Mouse (Mus musculus): ENCODE results near the gene Spata31d1d.
"Not testable (repeated sequence)": the region's sequence is repeated elsewhere in the genome, so short reads cannot be mapped to it uniquely, and the experiment has no call there.

Gene Spata31d1d

DNA sequence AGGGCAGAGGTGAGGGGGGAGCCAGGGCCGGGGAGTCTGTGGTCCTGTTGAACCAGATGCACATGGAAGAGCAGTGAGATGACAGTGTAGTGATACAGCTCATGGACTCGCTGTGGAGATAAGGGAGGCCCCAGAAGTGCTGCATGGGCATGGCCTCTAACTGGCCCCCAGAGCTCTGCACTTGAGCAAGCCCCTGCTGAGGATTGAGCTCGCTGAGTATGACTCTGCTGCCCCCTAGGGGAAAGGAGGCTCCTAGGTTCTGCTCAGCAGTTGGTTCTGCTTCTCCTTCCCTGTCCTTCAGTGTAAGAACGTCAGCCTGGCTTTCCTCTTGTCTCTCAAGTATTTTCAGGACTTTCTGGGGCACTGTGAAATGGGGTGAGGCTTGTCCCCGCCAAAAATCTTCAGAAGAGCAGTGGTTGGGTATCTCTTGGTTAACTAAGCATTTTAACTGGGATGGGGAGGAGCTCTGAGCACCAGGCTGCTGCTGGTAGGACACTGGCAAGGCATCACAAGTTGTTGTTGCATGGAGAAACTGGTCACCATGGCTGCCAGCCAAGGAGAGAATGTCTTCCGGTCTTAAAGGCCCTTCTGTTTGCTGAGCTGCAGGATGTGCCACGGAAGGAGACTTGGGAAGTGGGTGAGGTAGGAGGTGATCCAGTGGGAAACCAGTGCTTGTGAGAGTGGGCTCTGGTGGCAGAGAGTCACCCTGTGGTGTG is 3.0 kb downstream of the Spata31d1d start:
- DNase-seq (ENCODE audit: low read depth, low spot score) = peak; percentile 87

DNA sequence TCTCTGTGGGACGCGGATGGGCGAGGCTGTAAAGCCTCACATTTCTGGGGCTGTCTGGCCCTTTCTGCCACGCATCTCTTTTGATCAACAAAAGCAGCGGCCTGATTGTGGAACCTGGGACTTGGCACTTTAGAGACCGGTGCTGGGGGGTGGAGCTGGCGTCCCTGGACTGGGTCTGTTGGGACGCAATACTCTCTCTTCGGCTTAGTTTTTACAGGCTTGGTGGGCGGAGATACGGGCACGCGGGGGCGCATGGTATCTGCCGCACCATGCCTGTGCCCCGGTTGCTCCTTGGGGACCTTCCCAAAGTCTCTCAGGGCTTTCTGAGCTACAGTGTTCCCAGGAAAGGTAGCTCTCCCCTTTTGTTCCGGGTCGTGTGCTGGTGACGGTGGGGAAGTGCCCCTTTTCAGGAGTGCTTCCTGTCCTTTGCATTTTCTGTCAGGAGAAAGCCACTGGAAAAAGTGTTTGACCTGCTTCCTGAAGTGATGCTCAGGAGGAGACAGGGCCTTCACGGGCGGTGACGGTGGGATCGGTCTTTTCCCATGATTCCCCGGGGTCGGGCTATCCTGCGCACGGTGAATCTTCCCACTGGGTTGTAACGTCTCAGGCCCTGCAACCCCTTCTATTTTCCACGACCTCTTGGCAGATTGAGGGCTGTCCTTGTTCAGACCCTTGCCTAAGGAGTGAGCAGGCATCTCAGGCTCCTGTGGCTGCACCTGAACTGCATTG is 5.2 kb downstream of the Spata31d1d start:
- DNase-seq (ENCODE audit: low read depth, low spot score) = peak; percentile 69

DNA sequence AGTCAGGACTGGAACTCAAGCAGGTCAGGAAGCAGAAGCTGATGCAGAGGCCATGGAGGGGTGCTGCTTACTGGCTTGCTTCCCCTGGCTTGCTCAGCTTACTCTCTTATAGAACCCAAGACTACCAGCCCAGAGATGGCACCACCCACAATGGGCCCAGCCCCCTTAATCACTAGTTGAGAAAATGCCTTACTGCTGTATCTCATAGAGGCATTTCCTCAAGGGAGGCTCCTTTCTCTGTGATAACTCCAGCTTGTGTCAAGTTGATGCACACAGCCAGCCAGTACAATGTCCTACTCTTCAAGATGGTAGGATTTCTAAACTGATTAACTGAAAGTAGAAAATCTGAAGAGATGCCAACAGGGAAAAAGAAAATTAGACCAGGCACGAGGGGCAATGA is 9.5 kb downstream of the Spata31d1d start:
- not testable (repeated sequence) for DNase-seq (ENCODE audit: low read depth, low spot score)

DNA sequence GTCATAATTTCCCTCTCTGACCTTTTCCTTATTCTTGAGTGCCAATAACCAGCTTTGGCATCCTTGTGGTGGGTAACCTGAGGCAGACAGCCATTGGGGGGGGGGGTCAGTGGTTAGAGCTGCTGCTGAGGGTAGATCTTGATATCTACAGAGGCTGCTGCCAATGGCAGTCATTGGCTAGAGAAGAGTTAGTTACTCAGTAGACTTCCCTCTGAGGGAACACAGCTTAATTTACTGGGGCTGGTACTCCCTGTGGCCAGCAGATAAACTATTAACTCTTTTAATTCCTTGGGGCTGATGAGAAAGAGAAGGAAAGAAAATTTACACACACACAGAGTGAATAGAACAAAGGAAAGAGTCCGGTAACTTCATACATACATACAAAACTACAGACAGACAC is 12.1 kb downstream of the Spata31d1d start:
- no peak for DNase-seq (ENCODE audit: low read depth, low spot score)

DNA sequence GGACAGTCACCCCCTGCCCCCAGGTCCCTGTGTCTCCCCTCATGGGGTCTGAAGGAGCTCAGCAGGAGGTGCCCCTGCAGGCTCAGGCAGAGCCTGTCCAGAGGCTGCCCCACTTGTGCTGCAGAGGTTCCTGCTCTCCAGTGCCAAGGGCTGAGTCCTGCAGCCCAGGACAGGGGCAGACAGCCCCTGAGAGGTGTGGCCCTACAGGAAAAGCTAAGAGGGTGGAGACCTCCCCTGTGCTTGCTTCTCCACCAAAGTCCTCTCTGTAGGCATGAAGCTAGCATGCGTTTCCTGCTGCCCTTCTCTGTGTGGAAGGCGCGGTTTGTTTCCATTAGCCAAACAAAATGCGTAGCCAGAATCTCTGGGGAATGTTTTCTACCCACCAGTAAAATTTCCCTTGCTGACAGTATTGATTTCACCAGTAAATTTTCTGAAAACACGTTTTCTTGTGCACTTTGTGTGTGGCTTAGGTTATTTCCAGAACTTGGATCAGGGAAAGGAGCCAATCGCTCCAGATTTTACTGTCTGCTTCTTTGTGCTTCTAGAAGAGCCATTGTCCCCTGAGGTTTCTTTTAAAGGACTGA is 12.6 kb downstream of the Spata31d1d start:
- DNase-seq (ENCODE audit: low read depth, low spot score) = not testable (repeated sequence)

DNA sequence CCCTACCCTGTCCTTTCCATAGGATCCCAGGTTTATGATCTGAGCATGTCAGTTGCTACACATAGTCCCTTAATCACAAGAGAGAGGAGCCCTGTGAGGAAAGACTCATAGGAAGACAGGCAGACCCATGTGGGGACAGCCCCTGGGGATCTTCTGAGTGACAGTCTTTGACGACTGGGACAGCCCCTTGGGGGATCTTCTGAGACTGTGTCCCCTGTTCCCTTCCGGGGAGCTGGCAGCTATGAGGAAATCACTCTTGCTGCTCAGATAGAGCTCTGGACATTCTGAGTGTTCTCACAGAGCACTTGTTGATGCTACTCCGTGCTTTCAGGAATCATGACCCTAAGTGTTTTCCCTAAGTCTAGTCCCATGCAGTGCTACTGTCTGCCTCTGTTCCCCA is 17.8 kb downstream of the Spata31d1d start:
- DNase-seq (ENCODE audit: low read depth, low spot score) = no peak

DNA sequence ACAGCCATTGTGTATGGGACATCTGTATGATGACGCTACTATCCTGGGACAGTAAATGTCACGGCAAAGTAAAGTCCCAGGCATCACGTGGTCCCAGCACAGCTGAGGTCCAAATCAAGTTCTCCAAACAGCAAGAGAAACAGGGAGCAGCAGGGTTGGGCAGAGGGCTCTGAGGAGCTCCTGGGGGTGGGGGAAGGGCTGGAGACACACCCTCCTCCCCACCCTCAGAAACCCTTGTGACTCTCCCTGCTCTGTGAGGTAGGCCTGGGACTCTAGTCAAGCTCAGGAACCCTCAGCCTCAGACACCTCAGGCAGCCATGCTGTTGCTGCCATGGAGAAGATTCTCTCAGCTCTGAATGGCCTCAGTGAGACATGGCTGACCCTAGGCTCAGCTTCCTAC is 19.6 kb downstream of the Spata31d1d start, which contains the start of gene Spata31d1b:
Gene Spata31d1b (plus strand): TSS at position 301 of the 400 bp plus-strand sequence.
- peak; percentile 37 for DNase-seq (ENCODE audit: low read depth, low spot score)

DNA sequence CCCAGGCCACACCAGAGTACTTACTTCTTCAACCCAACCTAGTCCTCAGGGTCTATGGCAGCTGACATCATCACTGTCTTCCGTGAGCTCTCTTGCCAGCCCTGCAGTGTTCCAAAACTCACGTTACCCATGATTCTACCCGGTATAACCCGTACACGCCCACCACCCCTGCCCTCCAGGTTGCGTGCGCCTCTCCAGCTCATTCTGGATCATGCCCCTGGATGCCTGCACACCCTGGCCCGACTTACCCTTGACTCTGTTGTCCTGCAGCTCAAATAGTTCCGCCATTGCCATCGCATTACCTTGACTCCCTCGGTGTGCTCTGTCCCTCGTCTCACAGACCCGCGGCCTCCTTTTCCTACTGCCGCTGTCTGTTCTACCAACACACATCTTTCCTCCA is 21.3 kb downstream of the Spata31d1d start, which contains the start of gene Spata31d1a:
Gene Spata31d1a (minus strand): TSS at position 101 of the 400 bp plus-strand sequence.
- peak; percentile 42 for DNase-seq (ENCODE audit: low read depth, low spot score)

DNA sequence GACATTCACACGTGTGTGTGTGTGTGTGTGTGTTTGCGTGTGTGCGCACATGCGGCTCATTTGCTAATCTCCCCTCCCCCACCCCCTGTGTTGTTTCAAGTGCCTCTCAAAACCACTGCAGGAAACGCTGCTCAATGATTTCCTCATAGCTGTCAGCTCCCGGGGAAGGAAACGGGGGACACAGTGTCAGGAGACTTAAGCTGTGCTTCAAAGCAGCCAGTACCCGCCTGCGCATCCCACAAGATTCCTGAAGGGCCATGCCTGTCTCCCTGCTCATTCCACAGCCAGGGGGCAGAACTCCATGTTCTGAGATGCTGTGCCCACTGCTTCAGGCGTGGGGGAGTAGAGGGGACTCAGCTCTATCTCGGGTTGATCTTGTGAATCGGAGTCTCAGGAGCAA is 27.0 kb downstream of the Spata31d1d start:
- peak; percentile 48 for DNase-seq (ENCODE audit: low read depth, low spot score)

DNA sequence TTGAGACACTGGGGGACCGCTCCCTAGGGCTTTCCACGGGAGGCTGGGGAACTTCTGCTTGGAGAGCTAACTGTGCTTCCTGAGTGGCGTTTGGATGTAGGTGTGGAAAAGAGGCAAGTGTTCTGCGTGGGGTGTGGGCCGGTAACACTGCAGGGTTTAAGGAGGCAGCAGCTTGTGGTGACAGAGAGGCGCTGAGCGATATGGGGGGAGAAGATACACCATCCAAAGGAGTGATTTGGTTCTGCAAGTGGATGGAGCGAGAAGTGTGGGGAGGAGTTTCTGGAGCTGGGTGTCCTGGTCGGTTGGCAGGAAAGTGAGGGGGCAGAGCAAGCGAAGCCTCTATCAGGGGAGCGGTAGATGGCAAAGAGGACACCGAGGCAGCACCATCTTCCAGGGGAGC is 28.0 kb downstream of the Spata31d1d start:
- DNase-seq (ENCODE audit: low read depth, low spot score) = no peak

DNA sequence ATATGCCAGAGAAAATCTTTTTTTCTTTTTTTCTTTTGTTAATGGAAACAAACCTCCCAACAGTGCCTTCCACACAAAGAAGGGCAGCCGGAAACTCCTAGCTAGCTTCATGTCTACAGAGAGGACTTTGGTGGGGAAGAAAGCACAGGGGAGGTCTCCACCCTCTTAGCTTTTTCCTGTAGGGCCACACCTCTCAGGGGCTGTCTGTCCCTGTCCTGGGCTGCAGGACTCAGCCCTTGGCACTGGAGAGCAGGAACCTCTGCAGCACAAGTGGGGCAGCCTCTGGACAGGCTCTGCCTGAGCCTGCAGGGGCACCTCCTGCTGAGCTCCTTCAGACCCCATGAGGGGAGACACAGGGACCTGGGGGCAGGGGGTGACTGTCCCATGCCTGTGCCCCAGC is 31.4 kb downstream of the Spata31d1d start:
- DNase-seq (ENCODE audit: low read depth, low spot score) = not testable (repeated sequence)

DNA sequence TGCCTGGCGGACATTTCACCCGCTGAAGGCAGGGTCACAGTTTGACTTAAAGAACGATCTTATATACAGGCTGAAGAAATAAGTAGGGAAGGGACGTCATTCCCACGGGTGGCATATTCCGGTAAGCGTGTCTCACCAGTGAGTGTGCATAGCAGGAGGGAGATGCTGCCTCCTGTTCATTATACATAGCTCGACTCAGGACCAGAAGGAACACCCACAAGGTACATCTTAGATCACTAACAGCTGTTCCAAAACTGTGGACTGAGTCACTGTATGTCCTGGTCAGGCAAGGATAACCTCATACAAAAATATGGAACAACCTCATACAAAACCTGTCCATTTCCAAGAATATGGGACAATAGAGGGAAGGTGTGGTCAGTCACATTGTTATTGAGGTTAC is 32.4 kb downstream of the Spata31d1d start:
- no peak for DNase-seq (ENCODE audit: low read depth, low spot score)

DNA sequence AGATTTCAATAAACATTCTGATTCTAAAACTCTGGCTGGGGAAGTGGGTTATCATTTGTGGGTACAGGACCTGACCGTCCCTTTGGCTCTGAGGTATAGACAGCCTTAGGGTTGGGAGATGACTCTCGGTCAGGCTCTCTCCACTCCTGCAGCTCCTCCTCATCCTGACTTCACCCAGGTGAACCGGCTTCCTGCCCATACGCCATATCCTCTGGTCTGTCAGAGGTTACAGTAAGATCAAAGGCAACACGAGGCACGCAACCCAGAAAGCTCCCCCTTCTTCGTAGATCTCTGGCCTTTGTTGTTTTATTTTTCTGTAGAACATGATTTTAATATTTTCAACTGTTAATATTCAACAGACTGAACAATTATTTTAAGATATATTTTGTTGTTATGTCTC is 35.8 kb downstream of the Spata31d1d start:
- DNase-seq (ENCODE audit: low read depth, low spot score) = no peak

DNA sequence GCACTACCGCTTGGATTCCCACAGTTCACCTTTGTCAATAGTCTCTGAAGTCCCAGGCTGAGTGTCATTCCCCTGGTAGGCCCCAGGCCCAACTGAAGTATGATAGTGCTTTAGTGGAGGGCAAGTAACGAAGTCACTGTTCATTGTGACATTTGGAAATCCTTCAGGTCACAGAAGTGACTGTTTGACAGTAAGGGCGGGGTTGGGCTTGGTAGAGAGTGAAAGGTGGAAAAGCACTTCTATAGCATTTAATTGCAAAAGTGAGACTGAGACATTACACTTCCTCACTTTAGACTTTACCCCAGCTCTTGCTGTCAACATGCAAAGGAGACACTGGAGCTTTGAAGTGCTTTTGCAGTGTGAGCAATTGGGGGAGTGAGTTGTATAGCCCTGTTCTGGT is 37.5 kb downstream of the Spata31d1d start, which contains the start of gene 4921517D22Rik:
Gene 4921517D22Rik (minus strand): TSS at position 101 of the 400 bp plus-strand sequence.
- DNase-seq (ENCODE audit: low read depth, low spot score) = no peak

DNA sequence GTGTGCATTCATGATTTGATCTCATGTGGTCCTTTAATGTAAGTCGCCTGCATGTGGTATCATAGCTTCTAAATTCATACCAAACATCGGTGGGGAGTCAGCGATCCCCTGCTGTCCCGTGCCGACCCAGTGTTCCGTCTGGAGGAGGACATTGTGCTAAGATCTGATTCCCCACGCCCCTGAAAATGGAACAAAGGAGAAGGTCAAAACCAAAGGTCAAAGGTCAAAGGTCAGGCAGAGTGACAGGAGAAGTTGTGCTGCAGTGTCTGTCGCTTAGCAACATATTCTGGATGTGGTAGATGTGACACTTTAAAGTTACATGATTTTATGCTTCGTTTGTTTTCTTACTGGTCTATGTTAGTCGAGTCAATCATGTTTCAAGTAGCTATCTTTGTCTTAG is 40.1 kb downstream of the Spata31d1d start:
- DNase-seq (ENCODE audit: low read depth, low spot score) = peak; percentile 89

DNA sequence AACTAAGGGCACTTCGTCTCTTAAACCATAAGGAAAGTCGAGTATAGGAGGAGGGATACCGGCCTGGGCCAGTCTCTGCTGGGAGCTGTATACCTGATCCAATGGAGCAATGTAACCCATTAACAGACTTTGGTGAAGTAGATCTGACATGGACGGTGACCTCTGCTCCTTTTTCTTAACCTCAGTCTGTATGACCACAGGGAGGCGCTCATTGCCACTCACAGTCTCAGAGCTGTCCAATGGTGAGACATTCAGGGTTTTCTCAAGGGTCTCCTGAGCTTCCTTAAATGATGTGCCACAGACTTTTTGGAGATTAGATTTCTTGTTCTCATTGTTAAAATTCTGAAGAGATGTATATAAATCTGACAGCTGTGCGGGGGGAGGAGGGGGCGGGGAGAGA is 41.0 kb downstream of the Spata31d1d start:
- DNase-seq (ENCODE audit: low read depth, low spot score) = peak; percentile 67

DNA sequence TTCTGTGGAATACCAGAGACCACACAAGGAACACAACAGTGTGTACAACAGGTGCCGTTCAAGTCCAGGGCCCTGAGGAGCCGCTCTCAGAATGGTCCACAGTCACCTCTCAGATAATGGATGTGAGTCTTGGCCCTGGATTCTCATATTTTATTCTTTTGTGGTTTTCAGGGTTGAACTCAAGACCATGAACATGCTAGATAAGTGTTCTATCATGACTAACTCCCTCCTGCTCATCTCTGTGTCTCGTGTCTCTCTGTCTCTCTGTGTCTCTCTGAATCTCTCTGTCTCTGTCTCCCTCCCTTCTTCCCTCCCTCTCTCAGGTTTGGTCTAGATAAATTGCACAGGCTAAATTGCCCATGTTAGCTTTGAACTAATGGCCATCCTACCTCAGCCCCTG is 41.7 kb downstream of the Spata31d1d start:
- DNase-seq (ENCODE audit: low read depth, low spot score) = no peak

DNA sequence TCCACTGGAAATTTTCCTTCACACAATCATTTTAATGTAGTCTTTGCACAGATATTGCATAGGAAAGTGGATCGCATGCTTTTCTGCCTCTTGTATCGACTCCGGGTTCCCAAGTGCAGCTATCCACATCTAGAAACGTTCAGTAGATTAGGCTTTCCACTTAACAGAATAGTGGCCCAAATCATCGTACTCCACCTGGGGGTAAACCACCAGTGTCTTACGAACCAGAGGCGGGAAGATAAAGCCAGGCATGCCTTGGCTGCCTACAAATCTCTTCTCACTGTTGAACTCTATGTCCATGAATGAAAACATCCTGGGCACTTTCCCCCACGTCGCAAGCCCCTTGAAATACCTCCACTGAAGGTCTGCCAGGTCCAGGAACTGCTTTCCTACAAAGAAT is 42.2 kb downstream of the Spata31d1d start:
- DNase-seq (ENCODE audit: low read depth, low spot score) = no peak

DNA sequence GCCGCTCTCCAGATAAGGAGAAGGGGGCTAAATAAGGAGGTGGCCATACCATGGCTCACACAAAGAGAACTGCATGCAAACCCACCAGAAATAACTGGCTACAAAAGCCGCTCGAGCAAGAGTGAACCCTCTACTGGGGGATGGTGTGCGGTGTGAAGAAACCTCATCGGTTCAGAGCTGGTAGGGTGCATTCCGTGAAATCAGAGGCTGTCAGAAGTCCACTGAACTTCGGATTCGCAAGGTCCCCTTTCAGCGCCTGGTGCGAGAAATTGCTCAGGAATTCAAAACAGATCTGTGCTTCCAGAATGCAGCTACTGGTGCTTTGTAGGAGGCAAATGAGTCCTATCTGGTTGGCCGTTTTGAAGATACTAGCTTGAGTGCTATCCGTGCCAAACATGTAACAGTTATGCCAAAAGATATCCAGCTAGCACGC is 43.2 kb downstream of the Spata31d1d start:
- no peak for DNase-seq (ENCODE audit: low read depth, low spot score)

DNA sequence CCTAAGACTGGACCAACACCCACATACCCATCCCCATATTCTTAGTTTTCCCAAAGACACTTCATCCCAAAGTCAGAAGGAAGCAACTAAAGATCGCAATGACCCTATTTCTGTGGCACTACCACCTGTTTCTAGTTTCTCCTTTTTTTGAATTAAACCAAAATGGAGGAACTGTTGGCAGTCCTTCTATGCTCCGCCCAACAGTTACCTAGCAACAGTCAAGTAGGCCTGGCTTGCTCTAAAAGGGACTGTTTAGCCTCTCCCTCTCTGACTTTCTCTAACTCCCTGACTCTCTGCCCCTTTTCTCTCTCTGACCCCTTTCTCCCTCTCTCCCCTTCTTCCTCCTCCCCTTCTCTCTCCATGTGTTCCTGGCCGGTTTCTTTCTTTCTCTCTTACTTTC is 46.3 kb downstream of the Spata31d1d start:
- DNase-seq (ENCODE audit: low read depth, low spot score) = peak; percentile 86

DNA sequence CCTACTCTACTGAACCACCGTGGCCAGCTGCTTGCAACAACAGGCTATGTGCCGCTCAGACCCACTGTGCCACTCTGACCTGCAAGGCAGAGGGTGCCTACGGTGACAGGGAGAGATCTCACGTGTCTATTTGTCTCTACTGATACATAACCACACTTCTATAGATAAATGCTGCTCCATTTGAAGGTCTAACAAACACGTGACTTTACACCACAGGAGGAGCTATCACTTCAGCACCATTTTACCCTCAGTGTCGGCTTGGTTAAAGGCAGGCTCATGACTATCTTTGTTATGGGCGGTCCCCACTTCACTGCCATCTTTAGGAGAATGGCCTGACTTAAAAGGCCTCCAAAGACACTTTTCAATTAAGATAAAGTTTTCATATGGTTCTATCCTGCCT is 48.9 kb downstream of the Spata31d1d start:
- peak; percentile 83 for DNase-seq (ENCODE audit: low read depth, low spot score)

DNA sequence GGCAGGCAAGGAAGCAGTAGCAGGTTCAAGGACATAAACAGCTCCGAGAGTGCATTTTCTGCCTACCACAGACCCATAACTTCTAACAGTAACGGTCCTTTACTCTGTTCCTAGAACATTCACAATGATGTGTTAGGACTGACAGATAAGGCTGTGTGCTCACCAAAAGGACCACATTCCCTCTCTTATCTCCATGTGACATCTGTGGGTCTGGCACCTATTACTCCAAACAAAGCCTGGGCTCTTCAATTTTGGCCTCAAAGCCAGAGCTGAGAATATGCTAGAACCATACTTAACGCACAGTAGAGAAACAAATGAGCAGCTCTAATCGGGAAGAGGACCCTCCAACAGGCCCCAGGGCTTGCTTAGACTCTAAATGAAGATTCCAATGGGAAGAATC is 51.6 kb downstream of the Spata31d1d start:
- DNase-seq (ENCODE audit: low read depth, low spot score) = peak; percentile 28
